Mouse (Mus musculus): ENCODE measurements at regions not wholly inside any gene's neighbourhood (a gene's known extent, or its start where the extent isn't known, plus 50 kb on each side); places are given as distances from the start of the nearest gene placed in this dataset.

DNA sequence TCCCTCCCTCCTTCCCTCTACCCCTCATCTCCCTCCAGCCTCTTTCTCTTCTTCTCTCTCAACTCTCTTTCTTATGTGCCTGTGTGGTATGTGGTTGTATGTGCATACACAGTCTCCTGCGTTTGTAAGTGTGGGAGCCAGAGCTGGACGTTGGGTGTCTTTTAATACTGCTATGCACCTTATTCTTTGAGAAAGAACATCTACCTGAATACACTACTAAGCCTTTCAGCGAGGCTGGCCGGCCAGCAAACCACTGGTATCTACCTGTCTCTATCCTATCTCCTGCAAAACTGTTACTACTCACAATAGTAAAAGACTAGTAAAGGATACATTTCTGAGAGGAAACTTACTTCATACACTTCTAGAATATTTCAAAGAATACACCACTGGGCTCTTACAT, 202.9 kb upstream of the Isl1 start:
- Histone ChIP-seq H3K9me3 (no peaks in the 10 kb centered on the region), H3K4me3 (no peak overlapping the region), H3K27ac (no peak overlapping the region), H3K27me3 (ENCODE audit: insufficient read depth, poor library complexity, severe bottlenecking) (peaks cover 14% of the 10 kb centered on the region), H3K36me3 (no peaks in the 10 kb centered on the region), H3K4me1 (replicated peaks) (peaks cover 14% of the 10 kb centered on the region)
- no peak for DNase-seq (ENCODE audit: low spot score)
- 83% methylated on average over 4 of the region's 4 CpGs for WGBS

DNA sequence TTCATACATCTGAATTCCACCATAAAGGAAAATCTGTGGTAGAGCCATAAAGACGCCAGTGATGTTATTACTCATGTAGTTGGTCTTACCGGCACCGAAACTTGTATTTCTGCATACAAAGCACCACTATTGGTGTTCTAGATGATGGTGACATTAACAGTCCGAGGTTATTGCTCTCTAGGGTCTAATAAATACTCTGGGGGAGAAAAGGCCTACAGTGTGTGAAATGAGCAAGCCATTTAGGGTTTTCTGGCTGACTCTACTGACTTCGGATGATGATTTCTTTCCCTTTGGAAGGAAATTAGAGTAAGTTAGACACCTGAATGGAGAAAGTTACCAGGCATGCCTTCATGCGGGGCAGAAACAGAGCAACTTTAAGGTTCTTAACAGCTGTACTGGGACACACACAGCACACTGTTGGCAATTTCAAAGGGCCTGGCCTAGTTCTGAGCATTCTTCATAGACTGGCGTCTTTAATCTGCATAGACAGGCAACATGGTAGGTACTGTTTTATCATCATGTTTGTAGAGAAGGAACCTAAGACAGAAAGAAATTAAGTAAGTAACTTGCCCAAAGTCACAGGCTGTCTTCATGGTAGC, 198.8 kb upstream of the Isl1 start:
- WGBS = 90% methylated on average over 7 of the region's 7 CpGs

DNA sequence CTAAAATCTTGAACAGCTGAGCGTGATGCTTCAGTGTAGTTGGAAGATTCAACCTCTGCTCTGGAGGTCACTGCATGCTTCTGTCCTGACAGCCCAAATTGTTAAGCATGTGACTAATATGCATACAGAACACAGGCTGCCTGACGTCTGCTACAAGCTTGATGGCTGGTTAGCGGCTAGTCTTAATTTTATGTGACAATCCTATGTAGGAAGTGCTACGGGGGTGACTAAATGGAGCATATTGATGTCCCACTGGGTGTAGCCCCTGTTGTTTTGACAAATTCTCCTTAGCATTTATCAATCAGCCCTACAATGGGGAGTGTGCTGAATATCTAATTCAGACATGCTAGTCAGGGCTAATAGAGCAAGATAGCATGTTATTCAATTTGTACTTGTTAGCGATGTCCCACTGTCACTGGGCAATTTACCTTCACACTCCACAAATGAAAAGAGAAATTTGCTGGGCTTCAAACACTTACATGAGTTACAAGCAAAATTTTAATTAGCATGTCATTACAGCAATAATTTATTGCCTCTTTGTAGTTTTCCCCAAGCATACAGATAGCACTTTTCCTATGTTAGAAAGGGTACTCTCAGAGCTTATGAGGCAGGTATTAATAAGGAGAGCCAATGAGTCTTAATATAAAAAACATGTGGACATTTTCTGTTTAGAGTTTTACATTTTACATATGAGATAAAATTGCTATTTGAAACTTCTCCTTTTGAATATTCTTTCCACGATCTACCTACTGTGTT, 188.3 kb upstream of the Isl1 start:
- DNase-seq (ENCODE audit: low spot score) = no peak

More for the DNA sequence above, 198.8 kb upstream of the Isl1 start:
- Histone ChIP-seq H3K9me3 (no peaks in the 10 kb centered on the region), H3K4me1 (replicated peaks) (no peaks in the 10 kb centered on the region), H3K36me3 (no peaks in the 10 kb centered on the region), H3K4me3 (no peak overlapping the region), H3K27me3 (ENCODE audit: insufficient read depth, poor library complexity, severe bottlenecking) (peaks cover 11% of the 10 kb centered on the region), H3K27ac (no peak overlapping the region)
- DNase-seq (ENCODE audit: low spot score) = no peak

DNA sequence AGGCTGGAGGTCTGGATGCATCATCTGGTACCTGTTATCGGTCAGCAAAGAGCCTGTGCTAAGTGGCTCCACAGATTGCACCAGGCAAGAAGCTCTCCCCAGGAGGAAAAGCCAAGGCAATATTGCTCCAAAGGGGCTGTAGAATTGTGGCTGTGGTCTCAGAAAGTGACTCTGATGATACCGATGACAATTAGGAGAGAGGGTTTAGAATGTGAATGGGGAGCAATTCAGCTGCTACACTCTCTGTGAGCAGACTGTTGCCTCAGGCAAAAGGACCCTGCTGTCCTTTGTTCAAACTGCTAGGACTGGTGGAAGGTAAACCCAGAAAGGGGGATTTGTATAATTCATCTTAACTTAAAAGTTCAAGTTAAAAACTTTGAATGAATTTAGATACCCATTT, 186.2 kb upstream of the Isl1 start:
- H3K27ac ChIP-seq = no peak overlapping the region
- whole genome bisulfite sequencing = 21% methylated on average over 2 of the region's 2 CpGs
- no peaks in the 10 kb centered on the region for H3K27me3 ChIP-seq (ENCODE audit: insufficient read depth, poor library complexity, severe bottlenecking)
- 0 out of 2 replicates have a peak, but pooled peaks cover 13% of the 10 kb centered on the region for H3K4me1 ChIP-seq (replicated peaks)
- peak; percentile 12 for DNase-seq (ENCODE audit: low spot score)
- no peaks in the 10 kb centered on the region for H3K9me3 ChIP-seq
- no peaks in the 10 kb centered on the region for H3K36me3 ChIP-seq
- H3K4me3 ChIP-seq = no peak overlapping the region

More for the DNA sequence above, 188.3 kb upstream of the Isl1 start:
- Histone ChIP-seq H3K27me3 (ENCODE audit: insufficient read depth, poor library complexity, severe bottlenecking) (no peaks in the 10 kb centered on the region), H3K36me3 (no peaks in the 10 kb centered on the region), H3K27ac (no peak overlapping the region), H3K9me3 (no peaks in the 10 kb centered on the region), H3K4me3 (no peak overlapping the region), H3K4me1 (replicated peaks) (0 out of 2 replicates have a peak, but pooled peaks cover 13% of the 10 kb centered on the region)
- 59% methylated on average over 6 of the region's 6 CpGs for WGBS

DNA sequence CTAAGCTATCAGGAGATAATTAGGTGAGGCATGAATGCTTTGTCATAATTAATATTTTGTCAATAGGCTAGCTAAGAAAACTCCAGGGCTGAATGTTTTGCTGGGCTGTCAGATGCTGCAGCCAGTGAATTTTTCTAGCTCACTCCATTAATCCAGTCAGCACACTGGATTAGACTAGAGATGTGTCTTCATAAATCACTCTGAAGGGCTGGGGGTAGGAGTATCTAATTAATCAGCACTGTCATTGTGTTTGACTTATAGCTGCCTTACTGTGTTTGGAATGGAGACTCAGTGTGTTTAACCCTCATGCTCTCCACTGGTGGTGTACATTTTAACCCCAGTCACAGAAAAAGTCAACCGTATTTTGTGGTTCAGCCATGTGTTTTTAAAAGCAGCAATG, 179.9 kb upstream of the Isl1 start:
- no peaks in the 10 kb centered on the region for H3K27me3 ChIP-seq (ENCODE audit: insufficient read depth, poor library complexity, severe bottlenecking)
- 68% methylated on average over 1 of the region's 1 CpGs for WGBS
- H3K4me1 ChIP-seq (replicated peaks) = no peaks in the 10 kb centered on the region
- no peaks in the 10 kb centered on the region for H3K36me3 ChIP-seq
- no peak overlapping the region for H3K27ac ChIP-seq
- no peaks in the 10 kb centered on the region for H3K9me3 ChIP-seq
- H3K4me3 ChIP-seq = no peak overlapping the region
- DNase-seq (ENCODE audit: low spot score) = no peak

DNA sequence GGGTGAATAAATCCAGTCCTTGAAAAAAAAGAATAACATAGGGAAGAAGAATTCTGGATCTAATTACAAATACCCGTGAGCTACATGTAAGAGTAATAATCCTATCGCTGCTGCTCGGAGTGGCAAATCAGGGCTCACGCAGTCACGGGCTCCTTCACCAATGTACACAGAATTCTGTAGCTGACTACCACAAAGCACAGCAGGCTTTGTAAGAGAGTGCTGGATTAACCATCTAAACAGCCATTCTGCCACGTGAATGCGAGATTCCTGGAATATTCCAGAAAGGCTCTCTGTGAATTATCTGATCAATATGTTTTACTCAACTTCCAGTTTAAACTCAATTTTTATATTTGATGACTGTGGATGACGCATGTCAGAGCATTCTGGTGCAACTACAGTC, 165.1 kb upstream of the Isl1 start:
- Histone ChIP-seq H3K4me1 (replicated peaks) (no peaks in the 10 kb centered on the region), H3K36me3 (no peaks in the 10 kb centered on the region), H3K4me3 (no peak overlapping the region), H3K9me3 (no peaks in the 10 kb centered on the region), H3K27me3 (ENCODE audit: insufficient read depth, poor library complexity, severe bottlenecking) (no peaks in the 10 kb centered on the region), H3K27ac (no peak overlapping the region)
- no peak for DNase-seq (ENCODE audit: low spot score)
- WGBS = 84% methylated on average over 8 of the region's 8 CpGs

DNA sequence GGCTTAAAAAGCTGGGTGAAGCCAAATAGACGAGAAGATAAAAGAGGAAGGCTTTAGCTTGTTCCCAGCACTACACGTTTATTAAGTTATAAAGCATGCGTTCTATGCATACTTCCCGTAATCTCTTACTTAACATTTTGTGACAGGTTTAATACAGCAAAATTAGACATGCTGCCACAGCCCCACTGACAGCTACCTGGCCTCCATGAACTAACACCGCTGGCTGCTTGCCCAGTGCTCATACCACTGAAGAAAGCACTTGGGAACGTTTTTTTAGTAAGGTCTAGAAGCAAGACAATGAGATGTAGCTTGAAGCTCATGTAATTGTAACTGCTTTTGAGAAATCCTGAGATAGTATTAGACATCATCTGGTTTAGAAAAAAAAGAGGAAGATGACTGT, 152.3 kb upstream of the Isl1 start:
- Histone ChIP-seq H3K4me3 (no peak overlapping the region), H3K36me3 (no peaks in the 10 kb centered on the region), H3K4me1 (replicated peaks) (no peaks in the 10 kb centered on the region), H3K27ac (no peak overlapping the region), H3K27me3 (ENCODE audit: insufficient read depth, poor library complexity, severe bottlenecking) (no peaks in the 10 kb centered on the region), H3K9me3 (no peaks in the 10 kb centered on the region)
- DNase-seq (ENCODE audit: low spot score) = no peak
- WGBS = 82% methylated on average over 6 of the region's 6 CpGs

DNA sequence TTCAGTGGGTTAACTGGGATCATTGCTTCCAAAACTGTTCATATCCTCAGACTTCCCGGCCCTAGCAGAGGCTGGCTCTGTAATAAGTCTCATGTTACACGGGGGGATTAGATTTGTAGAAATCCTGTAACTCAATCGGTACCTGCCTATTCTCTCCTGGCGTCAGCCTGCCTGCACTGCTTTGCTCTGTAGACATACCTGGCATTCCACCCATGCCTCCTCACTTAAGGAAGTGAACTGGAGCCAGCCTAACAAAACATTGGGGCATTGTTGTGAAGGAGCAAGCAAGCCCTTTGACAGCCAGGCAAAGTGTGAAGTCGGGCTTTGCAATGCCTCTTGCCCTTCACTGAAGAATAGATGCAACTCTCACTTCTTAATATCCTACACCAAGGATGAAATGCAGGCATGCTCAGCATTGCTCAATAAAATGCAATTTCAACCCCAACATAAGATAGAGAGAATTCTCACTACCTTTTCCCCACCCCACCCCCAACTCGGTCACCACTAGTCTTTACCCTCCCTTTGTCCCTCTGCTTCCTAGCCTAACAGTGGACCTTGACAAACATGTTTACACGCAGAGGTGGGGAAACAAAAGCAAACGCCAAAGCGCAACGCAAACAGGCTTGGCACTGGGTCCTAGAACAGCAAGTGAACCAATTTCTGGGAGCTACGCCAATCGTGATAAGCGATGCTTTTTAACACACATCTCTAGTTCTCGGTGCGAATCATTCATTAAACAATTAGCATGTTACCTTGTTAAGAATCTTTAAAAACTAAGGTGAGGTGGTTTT, 133.9 kb upstream of the Isl1 start:
- H3K27me3 ChIP-seq (ENCODE audit: insufficient read depth, poor library complexity, severe bottlenecking) = no peaks in the 10 kb centered on the region
- H3K4me3 ChIP-seq = no peak overlapping the region
- H3K36me3 ChIP-seq = no peaks in the 10 kb centered on the region
- DNase-seq (ENCODE audit: low spot score) = no peak
- H3K27ac ChIP-seq = no peak overlapping the region
- H3K9me3 ChIP-seq = no peaks in the 10 kb centered on the region
- 43% methylated on average over 15 of the region's 15 CpGs for WGBS
- 0 out of 2 replicates have a peak, but pooled peaks cover 3% of the 10 kb centered on the region for H3K4me1 ChIP-seq (replicated peaks)

DNA sequence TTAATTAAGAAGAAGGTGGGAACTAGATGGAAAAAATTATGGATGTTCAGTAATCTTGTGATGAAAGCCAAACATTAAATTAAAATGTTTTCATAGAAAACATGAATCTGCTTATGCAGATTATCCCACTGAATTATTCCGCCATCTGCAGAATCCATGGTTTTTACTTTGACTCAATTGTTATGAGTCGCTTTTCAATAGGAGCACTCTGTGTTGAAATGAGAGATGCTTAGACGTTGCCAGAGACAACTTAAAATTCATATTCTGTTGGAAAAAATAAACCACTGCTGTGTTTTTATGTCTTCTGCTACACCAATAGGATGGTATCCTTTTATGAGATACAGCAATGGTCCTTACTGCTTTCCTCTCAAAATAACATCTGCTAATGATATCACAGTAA, 108.3 kb upstream of the Isl1 start:
- WGBS = 89% methylated on average over 3 of the region's 3 CpGs
- Histone ChIP-seq H3K36me3 (no peaks in the 10 kb centered on the region), H3K27ac (no peak overlapping the region), H3K9me3 (no peaks in the 10 kb centered on the region), H3K4me3 (no peak overlapping the region), H3K27me3 (ENCODE audit: insufficient read depth, poor library complexity, severe bottlenecking) (no peaks in the 10 kb centered on the region), H3K4me1 (replicated peaks) (0 out of 2 replicates have a peak, but pooled peaks cover 4% of the 10 kb centered on the region)
- DNase-seq (ENCODE audit: low spot score) = no peak

DNA sequence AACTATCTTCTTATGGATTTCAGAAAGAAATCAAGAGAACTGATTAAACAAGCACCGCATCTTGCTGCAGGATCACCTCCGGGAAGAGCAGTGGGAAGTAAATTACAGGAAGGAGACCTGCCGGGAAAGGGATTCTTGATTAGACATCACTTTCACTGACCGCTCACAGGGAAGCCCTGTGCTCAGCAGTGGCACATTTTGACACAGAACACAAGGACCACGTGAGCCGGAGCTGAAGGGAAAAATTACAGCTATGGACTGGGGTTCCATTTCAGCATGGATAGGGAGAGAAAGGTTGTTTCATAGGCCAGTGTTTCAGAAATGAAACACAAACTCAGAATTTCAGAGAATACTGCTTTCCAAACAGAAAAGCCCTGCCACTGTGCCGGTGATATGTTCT, 105.0 kb upstream of the Isl1 start:
- Histone ChIP-seq H3K9me3 (no peaks in the 10 kb centered on the region), H3K36me3 (no peaks in the 10 kb centered on the region), H3K27ac (no peak overlapping the region), H3K4me1 (replicated peaks) (0 out of 2 replicates have a peak, but pooled peaks cover 4% of the 10 kb centered on the region), H3K4me3 (no peak overlapping the region), H3K27me3 (ENCODE audit: insufficient read depth, poor library complexity, severe bottlenecking) (no peaks in the 10 kb centered on the region)
- no peak for DNase-seq (ENCODE audit: low spot score)
- 55% methylated on average over 7 of the region's 7 CpGs for WGBS

DNA sequence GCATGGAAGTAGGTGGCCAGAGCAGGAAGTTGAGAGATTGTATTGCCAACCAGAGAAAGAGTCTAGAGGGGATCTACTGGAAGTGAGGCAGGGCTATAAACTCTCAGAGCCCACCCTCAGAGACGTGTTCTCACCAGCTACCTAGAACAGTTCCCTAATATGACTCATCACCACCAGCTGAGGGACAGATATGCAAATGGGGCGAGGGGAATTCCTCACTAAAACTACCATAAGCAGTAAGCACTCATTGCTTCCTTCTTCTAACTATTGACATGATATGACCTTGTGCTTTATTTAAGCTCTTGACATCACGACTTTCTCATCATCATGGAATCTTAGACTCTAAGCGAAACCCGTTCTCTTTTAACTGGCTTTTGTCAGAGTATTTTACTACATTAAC, 101.2 kb upstream of the Isl1 start:
- 0 out of 2 replicates have a peak, but pooled peaks cover 4% of the 10 kb centered on the region for H3K4me1 ChIP-seq (replicated peaks)
- H3K36me3 ChIP-seq = no peaks in the 10 kb centered on the region
- no peak overlapping the region for H3K27ac ChIP-seq
- no peak for DNase-seq (ENCODE audit: low spot score)
- WGBS = 80% methylated on average over 5 of the region's 5 CpGs
- H3K9me3 ChIP-seq = no peaks in the 10 kb centered on the region
- H3K27me3 ChIP-seq (ENCODE audit: insufficient read depth, poor library complexity, severe bottlenecking) = no peaks in the 10 kb centered on the region
- no peak overlapping the region for H3K4me3 ChIP-seq

Data from hindbrain, embryonic 10.5 days (tissue).